Mouse (Mus musculus): ENCODE measurements around the gene Zc3h15.
A peak's percentile ranks its signal among the peaks of the same experiment; 100 is the strongest.
"Not testable (repeated sequence)": the region's sequence is repeated elsewhere in the genome, so short reads cannot be mapped to it uniquely, and the experiment has no call there.

Zc3h15 gene

DNA sequence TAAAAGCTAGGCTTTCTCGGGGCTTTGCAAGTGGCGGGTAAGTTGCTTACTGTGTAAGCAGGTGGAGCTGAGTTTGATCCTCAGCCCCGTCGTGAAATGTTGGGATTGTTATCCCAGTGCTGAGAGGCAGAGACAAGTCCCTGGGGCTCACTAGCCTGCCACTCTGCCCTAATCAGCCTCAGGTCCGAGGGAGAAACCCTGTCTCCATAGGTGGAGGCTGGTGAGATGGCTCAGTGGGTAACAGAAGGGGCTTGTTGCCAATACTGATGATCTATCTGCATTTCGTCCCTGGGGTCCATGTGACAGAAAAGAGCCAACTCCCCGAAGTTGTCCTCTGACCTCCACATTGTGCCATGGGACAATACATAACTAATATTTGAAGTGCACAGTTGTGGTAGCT, 30.2 kb downstream of the Zc3h15 start:
- no peak for DNase-seq (ENCODE audit: low read depth, low spot score)

- no peak for DNase-seq (ENCODE audit: low read depth, low spot score)
Observed at GRCm38 (mm10) chr2:83674896-83675295, 30.7 kb downstream of the Zc3h15 start.

- no peak for DNase-seq (ENCODE audit: low read depth, low spot score)
Observed at GRCm38 (mm10) chr2:83675681-83676080, 31.4 kb downstream of the Zc3h15 start.

DNA sequence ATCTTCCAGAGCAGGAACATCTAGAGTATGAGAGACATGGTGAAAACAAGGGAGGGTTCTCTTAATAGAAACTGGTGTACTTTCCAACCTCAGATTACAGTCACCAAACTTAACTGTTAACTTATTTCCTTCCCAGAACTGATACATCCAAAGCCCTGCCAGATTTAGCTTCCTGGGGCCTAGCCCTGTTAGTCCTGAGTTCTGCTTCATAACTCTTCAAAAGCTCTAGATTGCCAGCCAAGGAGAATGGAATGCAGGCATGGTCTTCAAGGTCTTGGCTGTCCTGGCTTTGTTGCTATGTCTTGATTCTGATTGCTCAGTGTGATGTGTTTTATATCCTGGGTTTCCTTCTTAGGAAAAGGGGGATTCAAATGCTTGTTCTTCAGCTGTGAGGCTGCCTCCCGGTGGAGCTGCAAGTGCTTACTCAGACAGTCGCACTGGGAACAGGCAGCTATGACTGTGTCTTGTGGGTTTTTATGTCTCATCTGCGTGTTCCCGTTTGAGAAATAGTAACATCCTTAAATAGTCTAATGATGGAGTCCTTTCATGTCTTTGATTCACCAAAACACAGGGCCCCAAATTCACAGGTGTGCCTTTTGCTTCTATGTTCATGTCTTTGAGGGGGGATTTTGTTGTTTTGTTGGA, 32.1 kb downstream of the Zc3h15 start:
- no peak for DNase-seq (ENCODE audit: low read depth, low spot score)

DNA sequence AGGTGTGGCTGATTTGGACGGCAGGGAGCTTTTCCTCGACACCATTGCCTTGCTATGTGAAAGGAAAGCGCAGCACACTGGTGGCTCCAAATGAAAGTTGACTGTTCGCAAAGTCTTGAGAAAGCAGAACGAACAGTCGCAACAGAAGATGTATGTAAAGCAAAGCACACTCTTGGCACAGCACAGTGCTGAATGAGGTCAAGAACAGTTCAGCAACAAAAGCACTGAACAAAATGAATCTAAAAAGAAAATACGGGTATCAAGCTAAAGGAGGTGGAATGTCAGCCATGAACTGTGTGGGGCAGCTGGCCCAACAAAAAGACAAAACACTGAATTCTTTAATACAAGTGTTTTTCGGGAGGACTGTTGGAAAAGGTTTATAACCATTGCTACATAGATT, 37.1 kb downstream of the Zc3h15 start:
- DNase-seq (ENCODE audit: low read depth, low spot score), result no peak

DNA sequence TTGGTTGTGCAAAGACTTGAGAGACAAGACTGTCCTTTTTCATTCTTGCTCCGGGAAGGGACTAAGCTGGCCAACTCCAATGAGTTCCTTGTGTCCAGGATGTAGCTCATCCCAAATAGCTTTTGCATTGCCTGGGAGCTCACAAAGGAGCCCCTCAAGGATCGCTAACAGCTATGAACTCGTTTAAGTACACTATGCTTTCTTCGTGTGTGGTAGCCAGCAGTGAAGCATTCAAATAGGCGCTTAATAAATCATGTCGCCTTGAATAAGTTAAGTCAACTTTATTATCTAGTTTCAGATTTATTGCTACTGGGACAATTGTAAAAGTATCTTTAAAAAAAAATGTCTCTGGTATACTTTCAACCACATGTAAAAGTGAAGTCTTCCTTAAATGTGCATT, 37.5 kb downstream of the Zc3h15 start:
- DNase-seq (ENCODE audit: low read depth, low spot score), result no peak

GRCm38 (mm10) chr2:83682282-83682681, 38.0 kb downstream of the Zc3h15 start:
- no peak for DNase-seq (ENCODE audit: low read depth, low spot score)

DNA sequence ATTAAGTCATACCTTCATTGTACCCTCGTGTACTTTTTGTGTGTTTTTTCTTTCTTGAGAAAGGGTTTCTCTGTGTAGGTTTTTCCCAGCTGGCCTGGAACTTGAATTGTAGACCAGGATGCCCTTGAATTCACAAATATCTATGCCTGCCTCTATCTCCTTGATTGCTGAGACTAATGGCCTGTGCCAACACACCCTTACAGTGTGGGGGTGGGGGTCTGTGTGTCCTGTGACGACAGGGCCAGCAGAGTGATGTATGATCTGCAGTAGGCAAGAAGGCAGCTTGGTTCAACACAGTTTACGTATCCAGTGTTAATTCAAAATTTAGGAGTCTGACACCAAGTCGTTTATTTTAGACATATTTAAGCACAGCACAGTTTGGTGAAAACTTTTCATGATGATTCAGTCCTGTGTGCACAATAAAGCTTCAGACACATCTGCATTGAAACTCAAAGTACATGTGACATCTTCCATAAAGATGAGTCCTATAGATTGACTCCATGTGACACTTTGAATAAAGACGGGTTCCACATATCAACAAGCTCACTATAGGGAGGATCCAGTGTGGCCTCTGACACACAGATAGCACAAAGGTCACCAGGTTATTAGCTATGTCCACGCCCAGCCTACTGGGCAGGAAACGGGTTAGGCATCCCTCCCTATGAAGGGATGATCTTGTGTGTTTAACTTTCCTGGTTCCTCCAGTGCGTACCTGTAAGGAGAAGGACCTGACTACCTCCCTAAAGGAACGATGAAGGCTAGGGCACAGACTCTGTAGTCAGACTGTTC, 39.7 kb downstream of the Zc3h15 start:
- no peak for DNase-seq (ENCODE audit: low read depth, low spot score)

- DNase-seq (ENCODE audit: low read depth, low spot score), result no peak
Observed at GRCm38 (mm10) chr2:83684691-83685090, 40.5 kb downstream of the Zc3h15 start.

- no peak for DNase-seq (ENCODE audit: low read depth, low spot score)
Observed at GRCm38 (mm10) chr2:83690372-83690771, 46.1 kb downstream of the Zc3h15 start.

DNA sequence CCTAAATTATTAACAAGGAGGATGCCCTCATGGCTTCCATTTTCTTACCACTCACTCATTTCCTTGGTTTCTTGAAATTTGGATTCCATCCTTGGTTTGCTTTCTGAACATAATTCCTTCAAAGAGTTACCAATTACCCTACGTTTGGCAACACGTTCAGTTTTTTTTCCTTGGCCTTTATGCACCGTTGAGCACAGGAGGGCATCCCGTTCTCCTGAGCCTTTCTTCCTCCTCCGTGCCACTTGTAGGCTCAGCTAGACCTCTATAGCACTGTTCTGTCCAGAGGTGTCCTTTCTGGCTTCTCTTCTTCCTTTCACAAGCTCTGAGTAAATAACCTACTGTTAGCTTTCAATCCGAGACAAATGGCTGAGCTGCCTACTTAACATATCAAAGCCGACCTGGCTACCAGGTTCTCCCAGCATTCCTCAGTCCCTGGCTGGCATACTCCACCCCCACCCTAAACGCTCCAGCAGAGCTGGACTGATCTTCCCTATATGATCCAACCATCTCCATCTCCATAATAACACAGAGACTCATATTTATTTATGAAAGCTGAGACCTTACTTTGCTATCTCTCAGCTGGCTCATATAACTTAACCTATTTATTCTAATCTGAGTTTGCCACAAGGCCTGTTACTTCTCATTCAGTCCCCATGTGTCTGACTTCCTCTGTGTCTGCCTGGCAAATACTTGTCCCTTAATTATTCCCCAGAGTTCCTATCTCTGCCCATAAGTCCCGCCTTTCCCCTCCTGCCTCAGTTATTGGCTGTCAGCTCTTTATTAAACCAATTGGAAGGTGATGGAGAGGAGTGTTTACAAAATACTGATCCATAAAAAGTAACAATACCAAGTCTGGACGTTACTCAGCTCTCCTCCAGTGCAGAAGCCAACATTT, 48.7 kb downstream of the Zc3h15 start:
- no peak for DNase-seq (ENCODE audit: low read depth, low spot score)

DNA sequence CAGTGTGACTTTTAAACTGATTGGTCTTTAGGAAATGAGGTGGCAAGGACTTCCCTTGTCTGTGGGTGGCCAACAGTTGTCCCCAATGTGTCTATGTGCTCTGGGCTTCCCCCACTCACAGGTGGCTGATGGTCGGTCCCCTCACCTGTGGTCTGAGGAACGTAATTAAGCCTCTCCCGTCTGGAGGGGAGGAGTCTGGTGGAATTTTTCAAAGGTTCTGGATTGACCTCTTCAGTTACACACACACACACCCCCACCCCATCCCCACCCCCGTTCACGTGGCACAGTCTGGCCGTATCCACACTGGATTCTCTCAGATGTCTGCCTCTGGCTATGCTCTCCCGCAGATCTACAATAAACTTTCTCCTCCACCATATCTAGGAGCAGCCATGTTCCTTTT, 49.8 kb downstream of the Zc3h15 start:
- peak; percentile 9 for DNase-seq (ENCODE audit: low read depth, low spot score)

DNA sequence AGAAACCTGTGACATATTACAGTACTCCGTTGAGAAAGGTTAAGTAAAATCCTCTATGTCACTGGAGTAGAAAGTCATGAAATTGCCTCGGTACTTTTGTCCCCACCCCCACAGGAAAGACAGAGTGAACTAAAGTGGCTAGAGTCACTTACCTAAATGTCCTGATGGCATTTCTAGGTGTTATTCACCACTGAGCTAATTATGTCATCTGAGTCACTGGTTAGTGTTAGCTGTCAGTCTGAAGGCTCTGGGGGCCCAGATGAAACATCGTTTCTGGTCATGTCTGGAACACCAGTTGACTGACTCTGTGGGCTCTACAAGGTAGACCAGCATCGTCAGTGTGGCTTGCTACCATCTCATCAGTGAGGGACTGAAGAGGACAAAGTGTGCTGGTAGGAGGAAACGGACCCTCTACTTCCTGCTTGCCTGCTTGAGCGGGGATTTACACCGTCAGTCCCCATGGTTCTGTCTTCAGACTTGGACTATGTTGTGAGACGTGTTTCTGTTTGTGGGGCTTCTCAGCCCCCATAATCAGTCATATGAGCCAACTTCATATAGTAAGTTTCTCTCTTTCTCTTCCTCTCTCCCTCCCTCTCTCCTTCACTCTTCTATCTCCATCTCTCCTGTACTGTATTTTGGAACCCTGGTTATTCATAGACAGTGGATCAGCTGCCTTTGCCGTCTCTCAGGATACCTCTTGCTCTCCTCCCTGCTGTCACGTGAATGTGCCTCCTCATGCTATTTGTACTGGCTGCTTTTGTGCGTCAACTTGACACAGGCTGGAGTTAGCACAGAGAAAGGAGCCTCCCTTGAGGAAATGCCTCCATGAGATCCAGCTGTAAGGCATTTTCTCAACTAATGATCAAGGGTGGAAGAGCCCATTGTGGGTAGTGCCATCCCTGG, 51.4 kb downstream of the Zc3h15 start:
- peak; percentile 63 for DNase-seq (ENCODE audit: low read depth, low spot score)

GRCm38 (mm10) chr2:83698484-83698883, 54.2 kb downstream of the Zc3h15 start:
- DNase-seq (ENCODE audit: low read depth, low spot score), result peak; percentile 64

- DNase-seq (ENCODE audit: low read depth, low spot score), result peak; percentile 45
Observed at GRCm38 (mm10) chr2:83699324-83699723, 55.1 kb downstream of the Zc3h15 start.

GRCm38 (mm10) chr2:83700667-83701066, 56.4 kb downstream of the Zc3h15 start:
- peak; percentile 83 for DNase-seq (ENCODE audit: low read depth, low spot score)

DNA sequence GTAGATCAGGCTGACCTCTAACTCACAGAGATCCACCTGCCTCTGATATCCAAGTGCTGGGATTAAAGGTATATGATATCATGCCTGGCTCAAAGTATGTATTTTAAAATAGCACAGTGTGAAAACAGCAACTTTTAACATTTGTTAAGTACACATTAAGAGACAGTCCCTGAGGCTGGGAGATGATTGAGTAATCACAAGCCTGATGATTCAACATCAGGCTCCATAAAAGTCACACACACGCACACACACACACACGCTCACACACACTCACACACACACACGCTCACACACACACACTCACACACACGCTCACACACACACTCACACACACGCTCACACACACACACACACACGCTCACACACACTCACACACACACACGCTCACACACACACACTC, 58.2 kb downstream of the Zc3h15 start:
- no peak for DNase-seq (ENCODE audit: low read depth, low spot score)

DNA sequence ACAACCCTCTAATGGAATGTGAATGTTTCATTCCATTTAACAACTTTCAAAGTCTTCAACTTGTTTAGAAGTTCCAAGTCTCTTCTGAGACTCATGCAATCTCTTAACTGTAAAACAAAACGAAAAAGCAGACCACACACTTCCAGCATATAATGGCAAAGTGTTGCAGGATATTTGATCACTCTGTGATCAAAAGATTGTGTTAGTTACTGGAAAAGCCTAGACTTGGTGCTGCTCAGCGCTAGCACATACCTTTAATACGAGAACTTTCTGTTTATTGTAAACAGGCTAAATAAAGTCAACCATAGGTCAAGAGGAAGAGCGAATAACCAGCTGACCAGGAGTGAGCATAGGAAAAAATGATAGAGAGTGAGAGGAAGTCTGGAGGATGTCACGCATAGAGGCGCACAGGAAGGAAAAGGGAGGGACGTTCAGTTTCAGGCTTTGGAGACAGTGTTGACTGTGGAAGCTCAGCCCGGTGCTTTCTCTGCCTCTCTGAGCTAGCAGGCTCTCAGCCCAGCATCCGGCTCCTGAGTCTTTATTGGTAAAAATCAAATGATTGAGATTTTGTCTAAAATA, 61.4 kb downstream of the Zc3h15 start:
- no peak for DNase-seq (ENCODE audit: low read depth, low spot score)

GRCm38 (mm10) chr2:83709896-83710524, 65.8 kb downstream of the Zc3h15 start:
- no peak for DNase-seq (ENCODE audit: low read depth, low spot score)

- DNase-seq (ENCODE audit: low read depth, low spot score), result not testable (repeated sequence)
Observed at GRCm38 (mm10) chr2:83713281-83713680, 69.0 kb downstream of the Zc3h15 start.

Measured in CD4-positive, CD25-positive, alpha-beta regulatory T cell, adult 2 months (primary cell).